In the genomic region with DNA sequence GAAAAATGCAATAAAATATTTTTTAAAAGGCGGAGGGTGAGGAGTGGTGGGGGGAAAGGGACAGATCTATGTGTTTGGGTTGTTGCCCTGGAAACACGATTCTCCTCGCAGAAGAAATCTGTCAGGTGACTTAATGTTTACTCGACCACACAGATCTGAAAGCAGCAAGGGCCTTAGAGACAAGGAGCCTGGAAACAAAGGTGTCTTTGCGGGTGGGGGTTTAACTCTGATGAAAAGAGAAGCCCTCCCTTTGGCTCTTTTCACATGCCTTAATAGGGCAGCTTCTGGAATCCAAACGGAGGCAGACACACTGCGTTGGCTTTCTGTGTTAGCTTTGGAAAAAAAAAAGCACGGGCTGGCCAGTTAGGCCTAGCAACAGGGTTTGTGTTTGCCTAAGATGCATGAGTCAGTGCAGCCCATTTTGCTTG, we compare ENCODE assay signal across 11 mouse cellular contexts. TPM values are rescaled to one million over a fixed set of nuclear protein-coding genes. Genes with fewer than 3 reads are reported as not detected.
A peak's percentile ranks its signal among the peaks of the same experiment; 100 is the strongest.
DNase-seq lines count a peak whose midpoint lies in the region; ATAC-seq lines count a peak whose summit lies in the region.
"Had no signal": no experiment of that assay in that cellular context is flagged by ENCODE, and none has a peak within 500 bp of the region (broad histone marks: within the 10 kb centered on the region; RNA-seq: fewer than 3 reads in every experiment).

No protein-coding gene starts in this region.

- peaks cover 24% of the 10 kb centered on the region for H3K4me1 ChIP-seq in forebrain, embryonic 16.5 days (replicated peaks; ENCODE audit: control insufficient read depth, insufficient read depth, low read length)
- peaks cover 18% of the 10 kb centered on the region; the same call in 1 of the 2 replicates for H3K4me1 ChIP-seq in midbrain, embryonic 14.5 days (ENCODE audit: control insufficient read depth, insufficient read depth, low read length)

- no peak; the same call in 1 of the 2 replicates for ATAC-seq in forebrain, embryonic 16.5 days
- no peak for ATAC-seq in midbrain, embryonic 14.5 days (ENCODE audit: low FRiP score, low TSS enrichment)
- no peak for ATAC-seq in megakaryocyte progenitor cell, adult 5-6 weeks (replicated peaks; ENCODE audit: poor library complexity)
- ATAC-seq: activated CD4-positive, CD25-positive, alpha-beta regulatory T cell, adult 4 months; CD4-positive, CD25-positive, alpha-beta regulatory T cell, adult 4 months had no signal

- peak; percentile 35 for DNase-seq in heart, adult 8-10 months (ENCODE audit: low spot score)
- no peak for DNase-seq in heart, postnatal 4 days
- peak; percentile 66 for DNase-seq in NIH3T3 (ENCODE audit: low read depth)
- peak; percentile 57 for DNase-seq in midbrain, embryonic 14.5 days
- no peak for DNase-seq in B cell, adult 2 months
- DNase-seq in spleen, postnatal 14 days (ENCODE audit: low spot score in 2 of 2), result no peak

- 0 out of 2 replicates have a peak overlapping the region, but pooled peaks have one; percentile 12 for H3K27ac ChIP-seq in forebrain, embryonic 16.5 days (ENCODE audit: low read length)
- peak overlapping the region; percentile 49; the same call in 1 of the 2 replicates for H3K27ac ChIP-seq in midbrain, embryonic 14.5 days (replicated peaks; ENCODE audit: low read depth, low read length)
- H3K27ac ChIP-seq: liver, embryonic 14.5 days had no signal

- WGBS in forebrain, embryonic 16.5 days, result 8% methylated on average over 8 of the region's 8 CpGs
- WGBS in midbrain, embryonic 14.5 days, result 30% methylated on average over 8 of the region's 8 CpGs

- H3K4me2 ChIP-seq in forebrain, embryonic 16.5 days (ENCODE audit: low read length), result no peak overlapping the region
- no peak overlapping the region for H3K4me2 ChIP-seq in midbrain, embryonic 14.5 days (ENCODE audit: low read length)

- H3K9ac ChIP-seq in forebrain, embryonic 16.5 days (replicated peaks; ENCODE audit: low read depth, low read length), result no peak overlapping the region
- H3K9ac ChIP-seq in midbrain, embryonic 14.5 days (replicated peaks; ENCODE audit: low read length), result 0 out of 2 replicates have a peak overlapping the region, but pooled peaks have one; percentile 6
- H3K9ac ChIP-seq: liver, embryonic 14.5 days had no signal

- no peaks in the 10 kb centered on the region for H3K36me3 ChIP-seq in forebrain, embryonic 16.5 days (ENCODE audit: control insufficient read depth, insufficient read depth)
- no peaks in the 10 kb centered on the region for H3K36me3 ChIP-seq in midbrain, embryonic 14.5 days (ENCODE audit: control insufficient read depth, insufficient read depth, low read length)

- no peaks in the 10 kb centered on the region for H3K9me3 ChIP-seq in forebrain, embryonic 16.5 days (ENCODE audit: control insufficient read depth, low read length)
- no peaks in the 10 kb centered on the region for H3K9me3 ChIP-seq in midbrain, embryonic 14.5 days (ENCODE audit: control insufficient read depth, low read length)

- H3K27me3 ChIP-seq in forebrain, embryonic 16.5 days (replicated peaks; ENCODE audit: control insufficient read depth, insufficient read depth, low read length), result no peaks in the 10 kb centered on the region
- H3K27me3 ChIP-seq in midbrain, embryonic 14.5 days (ENCODE audit: control insufficient read depth, insufficient read depth, low read length), result no peaks in the 10 kb centered on the region

- no peak overlapping the region for H3K4me3 ChIP-seq in forebrain, embryonic 16.5 days (replicated peaks; ENCODE audit: low read length)
- H3K4me3 ChIP-seq in midbrain, embryonic 14.5 days (replicated peaks; ENCODE audit: low read depth, low read length), result no peak overlapping the region

RNA-seq across cellular contexts. Expression of a gene that starts 10.3 kb away (rescaled TPM):
- 10 to 100 TPM; 11.0 to 17.2 (median 12.3) TPM for total RNA-seq in heart, adult 8-10 months (2022)
- total RNA-seq in heart, postnatal 4 days (2021), result 10 to 100 TPM; 29.3 to 29.9 TPM
- polyA plus RNA-seq in forebrain, embryonic 16.5 days (2015; fragmentation: Nextera tagmentation; extraction: Ambion mirVana), result 40.5 and 47.3 TPM in 2 replicates
- polyA plus RNA-seq in midbrain, embryonic 14.5 days (2014; fragmentation: Nextera tagmentation; extraction: Ambion mirVana), result 29.9 and 30.9 TPM in 2 replicates
- total RNA-seq in megakaryocyte progenitor cell, adult 5-6 weeks (2015), result 1.2 and 2.0 TPM in 2 replicates
- 0.50 and 1.9 TPM in 2 replicates for total RNA-seq in megakaryocyte progenitor cell, adult 5-6 weeks (2017)

RNA-seq across cellular contexts. Expression of a gene that starts 29.5 kb away (rescaled TPM):
- 1 to 10 TPM; 2.0 to 3.2 (median 2.4) TPM for total RNA-seq in heart, adult 8-10 months (2022)
- total RNA-seq in heart, postnatal 4 days (2021), result 1 to 10 TPM; 5.9 to 6.4 TPM
- 13.5 and 13.7 TPM in 2 replicates for polyA plus RNA-seq in forebrain, embryonic 16.5 days (2015; fragmentation: Nextera tagmentation; extraction: Ambion mirVana)
- polyA plus RNA-seq in midbrain, embryonic 14.5 days (2014; fragmentation: Nextera tagmentation; extraction: Ambion mirVana), result 2.5 and 5.9 TPM in 2 replicates
- 29.8 and 30.4 TPM in 2 replicates for total RNA-seq in megakaryocyte progenitor cell, adult 5-6 weeks (2015)
- 27.4 and 32.9 TPM in 2 replicates for total RNA-seq in megakaryocyte progenitor cell, adult 5-6 weeks (2017)

RNA-seq across cellular contexts. Expression of a gene that starts 29.7 kb away (rescaled TPM):
- total RNA-seq in heart, adult 8-10 months (2022), result 10 to 100 TPM; 17.6 to 21.4 (median 20.4) TPM
- total RNA-seq in heart, postnatal 4 days (2021), result 10 to 100 TPM; 12.4 to 13.1 TPM
- 9.4 and 12.1 TPM in 2 replicates for polyA plus RNA-seq in forebrain, embryonic 16.5 days (2015; fragmentation: Nextera tagmentation; extraction: Ambion mirVana)
- polyA plus RNA-seq in midbrain, embryonic 14.5 days (2014; fragmentation: Nextera tagmentation; extraction: Ambion mirVana), result 8.1 and 8.9 TPM in 2 replicates
- total RNA-seq in megakaryocyte progenitor cell, adult 5-6 weeks (2015), result 53.7 and 69.4 TPM in 2 replicates
- total RNA-seq in megakaryocyte progenitor cell, adult 5-6 weeks (2017), result 61.3 and 76.2 TPM in 2 replicates

RNA-seq across cellular contexts. Expression of a gene that starts 59.4 kb away (rescaled TPM):
- 10 to 100 TPM; 63.1 to 99.8 (median 73.6) TPM for total RNA-seq in heart, adult 8-10 months (2022)
- 10 to 100 TPM; 49.8 to 51.1 TPM for total RNA-seq in heart, postnatal 4 days (2021)
- polyA plus RNA-seq in forebrain, embryonic 16.5 days (2015; fragmentation: Nextera tagmentation; extraction: Ambion mirVana), result 45.4 and 47.5 TPM in 2 replicates
- polyA plus RNA-seq in midbrain, embryonic 14.5 days (2014; fragmentation: Nextera tagmentation; extraction: Ambion mirVana), result 59.0 and 66.0 TPM in 2 replicates
- 13.7 and 16.4 TPM in 2 replicates for total RNA-seq in megakaryocyte progenitor cell, adult 5-6 weeks (2015)
- 4.1 and 5.9 TPM in 2 replicates for total RNA-seq in megakaryocyte progenitor cell, adult 5-6 weeks (2017)

Comparison
In these comparisons a context has a peak if more than half of its experiments do, and no peak if none do; other contexts are left out.
1. DNase-seq: peak in heart, adult 8-10 months (single experiment), NIH3T3 (single experiment) and midbrain, embryonic 14.5 days (single experiment); none in heart, postnatal 4 days (single experiment), B cell, adult 2 months (0 of 2) and spleen, postnatal 14 days (0 of 2).
2. RNA of a gene that starts 10.3 kb away (total RNA-seq): 29.3 to 29.9 TPM in heart, postnatal 4 days and 11.0 to 17.2 TPM in heart, adult 8-10 months; 0.50 to 2.0 TPM in megakaryocyte progenitor cell, adult 5-6 weeks; every median in the first group is over 4 times any median in the second.